Mouse (Mus musculus): ENCODE results near the gene Cpa4. TPM values are rescaled to one million over a fixed set of nuclear protein-coding genes. Genes with fewer than 3 reads are reported as not detected.

Gene Cpa4
- polyA plus RNA-seq, 1 experiment from 2014 or later = 1.2 TPM

GRCm38 (mm10) chr6:30624763-30625162 lies 56.6 kb downstream of the Cpa4 start:
- Histone ChIP-seq H3K4me3 (no peak overlapping the region), H3K4me1 (peaks cover 60% of the 10 kb centered on the region), H3K27me3 (ENCODE audit: insufficient read depth, poor library complexity, severe bottlenecking) (no peaks in the 10 kb centered on the region), H3K9me3 (no peaks in the 10 kb centered on the region), H3K36me3 (no peaks in the 10 kb centered on the region), H3K27ac (peak overlapping the region; percentile 89)
- WGBS = 49% methylated on average over 9 of the region's 9 CpGs
- DNase-seq (ENCODE audit: low spot score) = peak; percentile 91

GRCm38 (mm10) chr6:30628152-30628551 lies 60.0 kb downstream of the Cpa4 start:
- Histone ChIP-seq H3K27me3 (ENCODE audit: insufficient read depth, poor library complexity, severe bottlenecking) (no peaks in the 10 kb centered on the region), H3K9me3 (no peaks in the 10 kb centered on the region), H3K4me3 (no peak overlapping the region), H3K4me1 (peaks cover 32% of the 10 kb centered on the region), H3K36me3 (no peaks in the 10 kb centered on the region), H3K27ac (peak overlapping the region; percentile 72)
- DNase-seq (ENCODE audit: low spot score) = no peak
- 55% methylated on average over 6 of the region's 6 CpGs for WGBS

- no peaks in the 10 kb centered on the region for H3K36me3 ChIP-seq
- H3K27me3 ChIP-seq (ENCODE audit: insufficient read depth, poor library complexity, severe bottlenecking) = no peaks in the 10 kb centered on the region
- H3K4me3 ChIP-seq = no peak overlapping the region
- 77% methylated on average over 1 of the region's 1 CpGs for WGBS
- H3K27ac ChIP-seq = no peak overlapping the region
- H3K4me1 ChIP-seq = peaks cover 20% of the 10 kb centered on the region
- no peak for DNase-seq (ENCODE audit: low spot score)
- H3K9me3 ChIP-seq = no peaks in the 10 kb centered on the region
These were observed 61.8 kb downstream of the Cpa4 start for GRCm38 (mm10) chr6:30629989-30630388.

- WGBS = 38% methylated on average over 8 of the region's 8 CpGs
- H3K4me1 ChIP-seq = peaks cover 49% of the 10 kb centered on the region
These were observed 67.2 kb downstream of the Cpa4 start for GRCm38 (mm10) chr6:30635361-30635862.

GRCm38 (mm10) chr6:30636186-30636842 lies 68.1 kb downstream of the Cpa4 start:
- 47% methylated on average over 4 of the region's 4 CpGs for WGBS

More at GRCm38 (mm10) chr6:30635361-30635862, 67.2 kb downstream of the Cpa4 start:
- DNase-seq (ENCODE audit: low spot score) = no peak
- H3K27ac ChIP-seq = peak overlapping the region; percentile 88
- no peaks in the 10 kb centered on the region for H3K9me3 ChIP-seq
- H3K36me3 ChIP-seq = 0 out of 2 replicates have a peak, but pooled peaks cover 2% of the 10 kb centered on the region
- H3K4me3 ChIP-seq = no peak overlapping the region
- H3K27me3 ChIP-seq (ENCODE audit: insufficient read depth, poor library complexity, severe bottlenecking) = no peaks in the 10 kb centered on the region

GRCm38 (mm10) chr6:30638674-30639268 lies 70.6 kb downstream of the Cpa4 start, which contains the start of gene Cpa1:
Gene Cpa1, plus strand, starts transcription at chr6:30639218.
- no peak for DNase-seq (ENCODE audit: low spot score)
- peaks cover 62% of the 10 kb centered on the region for H3K4me1 ChIP-seq
- H3K27me3 ChIP-seq (ENCODE audit: insufficient read depth, poor library complexity, severe bottlenecking) = no peaks in the 10 kb centered on the region
- H3K9me3 ChIP-seq = no peaks in the 10 kb centered on the region
- 0 out of 2 replicates have a peak, but pooled peaks cover 2% of the 10 kb centered on the region for H3K36me3 ChIP-seq
- H3K4me3 ChIP-seq = no peak within 1 kb of the TSS
- peak within 1 kb of the TSS; percentile 75 for H3K27ac ChIP-seq
- 53% methylated on average over 5 of the region's 5 CpGs for WGBS

More at GRCm38 (mm10) chr6:30636186-30636842, 68.1 kb downstream of the Cpa4 start:
- H3K27ac ChIP-seq = peak overlapping the region; percentile 88
- no peak overlapping the region for H3K4me3 ChIP-seq
- H3K27me3 ChIP-seq (ENCODE audit: insufficient read depth, poor library complexity, severe bottlenecking) = no peaks in the 10 kb centered on the region
- no peak for DNase-seq (ENCODE audit: low spot score)
- no peaks in the 10 kb centered on the region for H3K9me3 ChIP-seq
- H3K36me3 ChIP-seq = 0 out of 2 replicates have a peak, but pooled peaks cover 2% of the 10 kb centered on the region
- peaks cover 50% of the 10 kb centered on the region for H3K4me1 ChIP-seq

Other genes starting within 250 kb of the Cpa4 start
- 55.6 and 71.2 TPM in 2 replicates for gene Zc3hc1, start 177.3 kb upstream of the Cpa4 start, polyA plus RNA-seq (2016; fragmentation: Nextera tagmentation; extraction: Ambion mirVana)
- 30.9 and 33.8 TPM in 2 replicates for gene Klhdc10, start 166.5 kb upstream of the Cpa4 start, polyA plus RNA-seq (2016; fragmentation: Nextera tagmentation; extraction: Ambion mirVana)
- gene Tmem209, start 58.6 kb upstream of the Cpa4 start, polyA plus RNA-seq (2016; fragmentation: Nextera tagmentation; extraction: Ambion mirVana) = 38.2 and 41.1 TPM in 2 replicates
- 0.16 TPM in 1 of 2 replicates, not detected in the other for gene Ssmem1, start 58.5 kb upstream of the Cpa4 start, polyA plus RNA-seq (2016; fragmentation: Nextera tagmentation; extraction: Ambion mirVana)
- gene Cpa2, start 26.8 kb upstream of the Cpa4 start, polyA plus RNA-seq (2016; fragmentation: Nextera tagmentation; extraction: Ambion mirVana) = 17.8 and 29.1 TPM in 2 replicates
- gene Cpa5, start 42.6 kb downstream of the Cpa4 start, polyA plus RNA-seq (2016; fragmentation: Nextera tagmentation; extraction: Ambion mirVana) = 0.97 and 2.1 TPM in 2 replicates
- 3.9 and 4.3 TPM in 2 replicates for gene Cpa1, start 70.8 kb downstream of the Cpa4 start, polyA plus RNA-seq (2016; fragmentation: Nextera tagmentation; extraction: Ambion mirVana)
- gene Cep41, start 125.4 kb downstream of the Cpa4 start, polyA plus RNA-seq (2016; fragmentation: Nextera tagmentation; extraction: Ambion mirVana) = 12.5 and 15.3 TPM in 2 replicates
- gene Mest, start 155.2 kb downstream of the Cpa4 start, polyA plus RNA-seq (2016; fragmentation: Nextera tagmentation; extraction: Ambion mirVana) = 3,213 and 4,348 TPM in 2 replicates